In the genomic region with DNA sequence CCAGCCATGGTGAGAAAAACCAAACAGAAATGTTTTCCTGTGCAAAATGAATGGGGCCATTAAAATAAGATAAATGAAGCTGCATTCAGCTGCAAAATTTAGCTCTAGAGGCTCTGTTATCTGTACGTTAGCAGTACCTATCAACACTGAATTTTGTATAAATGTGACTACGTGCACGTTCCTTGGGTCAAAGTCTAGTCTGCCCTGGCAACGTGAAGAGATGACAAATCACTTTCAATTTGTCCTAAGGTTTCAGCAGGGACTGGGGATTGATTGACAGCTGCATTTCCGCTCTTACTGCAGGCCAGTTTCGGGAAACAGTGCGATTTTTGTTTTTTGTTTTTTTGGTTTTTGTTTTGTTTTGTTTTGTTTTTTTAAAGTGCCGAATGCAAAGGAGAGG, we compare ENCODE assay signal across 29 mouse cellular contexts.
"Had no signal": no experiment of that assay in that cellular context is flagged by ENCODE, and none has a peak within 500 bp of the region (broad histone marks: within the 10 kb centered on the region; RNA-seq: fewer than 3 reads in every experiment).

No protein-coding gene starts in this region.

- H3K9ac ChIP-seq: limb, embryonic 12.5 days; limb, embryonic 13.5 days; limb, embryonic 15.5 days; liver, embryonic 12.5 days; liver, embryonic 13.5 days; liver, embryonic 14.5 days; liver, embryonic 15.5 days; liver, postnatal 0 days; lung, embryonic 14.5 days; lung, embryonic 15.5 days; midbrain, embryonic 12.5 days; midbrain, embryonic 13.5 days; midbrain, embryonic 15.5 days had no signal

- H3K4me1 ChIP-seq: megakaryocyte, embryonic 14.5 days; midbrain, embryonic 10.5 days; midbrain, embryonic 12.5 days; midbrain, embryonic 13.5 days had no signal

- H3K27ac ChIP-seq: left cerebral cortex, adult 2 months; limb, embryonic 12.5 days; limb, embryonic 13.5 days; limb, embryonic 15.5 days; liver, embryonic 12.5 days; liver, embryonic 13.5 days; liver, embryonic 14.5 days; liver, embryonic 15.5 days; lung, embryonic 15.5 days; macrophage; midbrain, embryonic 10.5 days; midbrain, embryonic 12.5 days; midbrain, embryonic 13.5 days; midbrain, embryonic 15.5 days had no signal

- H3K36me3 ChIP-seq: limb, embryonic 10.5 days; limb, embryonic 12.5 days; limb, embryonic 13.5 days; limb, embryonic 15.5 days; liver, embryonic 12.5 days; liver, embryonic 13.5 days; liver, embryonic 15.5 days; lung, embryonic 15.5 days; midbrain, embryonic 10.5 days; midbrain, embryonic 12.5 days; midbrain, embryonic 13.5 days; midbrain, embryonic 15.5 days had no signal

- H3K9me3 ChIP-seq: limb, embryonic 10.5 days; limb, embryonic 12.5 days; limb, embryonic 13.5 days; limb, embryonic 15.5 days; liver, embryonic 12.5 days; liver, embryonic 13.5 days; liver, embryonic 15.5 days; lung, embryonic 15.5 days; midbrain, embryonic 10.5 days; midbrain, embryonic 12.5 days; midbrain, embryonic 13.5 days; midbrain, embryonic 15.5 days had no signal

- DNase-seq: left cerebral cortex, postnatal 4 days; liver; liver, embryonic 13.5 days; liver, postnatal 0 days; lung, adult 18-20 months; lung, adult 2 months; lung, embryonic 14.5 days; lung, postnatal 10 days; lung, postnatal 14 days; lung, postnatal 36 days; lung, postnatal 4 days had no signal

- H3K4me3 ChIP-seq: left cerebral cortex, adult 2 months; limb, embryonic 10.5 days; limb, embryonic 12.5 days; limb, embryonic 13.5 days; limb, embryonic 15.5 days; liver, embryonic 12.5 days; liver, embryonic 13.5 days; liver, embryonic 15.5 days; lung, embryonic 15.5 days; megakaryocyte, embryonic 14.5 days; midbrain, embryonic 10.5 days; midbrain, embryonic 12.5 days; midbrain, embryonic 13.5 days; midbrain, embryonic 15.5 days; myocyte had no signal

- H3K4me2 ChIP-seq: limb, embryonic 12.5 days; limb, embryonic 13.5 days; limb, embryonic 15.5 days; liver, embryonic 12.5 days; liver, embryonic 13.5 days; liver, embryonic 15.5 days; lung, embryonic 14.5 days; lung, embryonic 15.5 days; midbrain, embryonic 11.5 days; midbrain, embryonic 12.5 days; midbrain, embryonic 13.5 days; midbrain, embryonic 15.5 days had no signal

- ATAC-seq: liver, embryonic 12.5 days; liver, postnatal 0 days; lung, postnatal 0 days; midbrain, embryonic 13.5 days; midbrain, embryonic 15.5 days had no signal

- H3K27me3 ChIP-seq: limb, embryonic 12.5 days; limb, embryonic 13.5 days; limb, embryonic 15.5 days; liver, embryonic 12.5 days; liver, embryonic 13.5 days; liver, embryonic 15.5 days; lung, embryonic 15.5 days; megakaryocyte, embryonic 14.5 days; midbrain, embryonic 12.5 days; midbrain, embryonic 13.5 days; midbrain, embryonic 15.5 days had no signal
